ENCODE assay signal across 18 mouse cellular contexts in genomic region chr4:132350123-132350740, GRCm38 (mm10). TPM values are rescaled to one million over a fixed set of nuclear protein-coding genes. Genes with fewer than 3 reads are reported as not detected.
DNase-seq lines count a peak whose midpoint lies in the region; ATAC-seq and TF ChIP-seq lines count a peak whose summit lies in the region.
"Had no signal": no experiment of that assay in that cellular context is flagged by ENCODE, and none has a peak within 500 bp of the region (broad histone marks: within the 10 kb centered on the region; RNA-seq: fewer than 3 reads in every experiment).

No protein-coding gene starts in this region.

- no peak for TF ChIP-seq RAD21 in MEL (IDR thresholded peaks at IDR 0.05; ENCODE audit: low read depth, low read length)

- H3K27me3 ChIP-seq in lung, embryonic 14.5 days (ENCODE audit: insufficient read depth, low read length), result no peaks in the 10 kb centered on the region
- H3K27me3 ChIP-seq in MEL (ENCODE audit: control insufficient read depth in 1 of 2, insufficient read depth in 2 of 2, low read length in 2 of 2), result no peaks in the 10 kb centered on the region
- H3K27me3 ChIP-seq in liver, embryonic 14.5 days (ENCODE audit: control insufficient read depth, insufficient read depth, low read length), result no peaks in the 10 kb centered on the region

- no peak overlapping the region for H3K9ac ChIP-seq in lung, embryonic 14.5 days
- peak overlapping the region; percentile 97 for H3K9ac ChIP-seq in MEL (ENCODE audit: control insufficient read depth, low read depth, low read length, poor library complexity, severe bottlenecking)
- H3K9ac ChIP-seq in liver, embryonic 14.5 days (replicated peaks), result no peak overlapping the region

- 46% methylated on average over 2 of the region's 2 CpGs for WGBS in lung, embryonic 14.5 days
- 17% methylated on average over 2 of the region's 2 CpGs for WGBS in liver, embryonic 14.5 days (ENCODE audit: insufficient replicate concordance)

- peaks cover 5% of the 10 kb centered on the region; the same call in 1 of the 2 replicates for H3K4me1 ChIP-seq in lung, embryonic 14.5 days (ENCODE audit: insufficient read depth)
- peaks cover 0 to 9% of the 10 kb centered on the region in 2 experiments; a peak in 2 of 4 replicates for H3K4me1 ChIP-seq in MEL (ENCODE audit: control insufficient read depth in 1 of 2, insufficient read depth in 2 of 2, low read length in 2 of 2)
- peaks cover 4 to 18% of the 10 kb centered on the region in 2 experiments for H3K4me1 ChIP-seq in liver, embryonic 14.5 days (replicated peaks; ENCODE audit: control insufficient read depth in 2 of 2, insufficient read depth in 2 of 2, low read length in 1 of 2)

- intact Hi-C loops in left cerebral cortex, postnatal 36 days (cut with DNase I), result loop anchor here (5.0 kb wide), 1 partner anchor 62 kb away; no protein-coding TSS in a partner anchor

- peaks cover 18% of the 10 kb centered on the region for H3K36me3 ChIP-seq in lung, embryonic 14.5 days (ENCODE audit: insufficient read depth)
- peaks cover 3 to 9% of the 10 kb centered on the region in 2 experiments; a peak in 3 of 4 replicates for H3K36me3 ChIP-seq in MEL (ENCODE audit: control insufficient read depth in 1 of 2, insufficient read depth in 2 of 2, low read length in 2 of 2)
- peaks cover 14% of the 10 kb centered on the region for H3K36me3 ChIP-seq in liver, embryonic 14.5 days (replicated peaks; ENCODE audit: control insufficient read depth, insufficient read depth, low read depth)

- no peak overlapping the region for H3K27ac ChIP-seq in lung, embryonic 14.5 days (ENCODE audit: low read depth)
- peak overlapping the region; percentile 90 for H3K27ac ChIP-seq in MEL (ENCODE audit: control insufficient read depth, low read depth, low read length)
- H3K27ac ChIP-seq in liver, embryonic 14.5 days, result peak overlapping the region; percentile 93

- no peak overlapping the region for H3K4me3 ChIP-seq in lung, embryonic 14.5 days (ENCODE audit: low read depth, low read length)
- no peak overlapping the region for H3K4me3 ChIP-seq in MEL (ENCODE audit: control insufficient read depth in 1 of 2, insufficient read depth in 1 of 2, low read depth in 2 of 2, low read length in 2 of 2)
- H3K4me3 ChIP-seq in liver, embryonic 14.5 days (ENCODE audit: insufficient read depth in 1 of 2, low read depth in 2 of 2, low read length in 2 of 2), result no peak overlapping the region

- H3K4me2 ChIP-seq in lung, embryonic 14.5 days, result no peak overlapping the region
- no peak overlapping the region for H3K4me2 ChIP-seq in liver, embryonic 14.5 days (ENCODE audit: low read depth)

- DNase-seq in embryo, embryonic 9.5 days (ENCODE audit: extremely low spot score), result peak; percentile 49
- no peak for DNase-seq in embryo, embryonic 10.5 days (ENCODE audit: low spot score)
- peak; percentile 26 for DNase-seq in lung, embryonic 14.5 days
- DNase-seq in lung, postnatal 25 days (ENCODE audit: low spot score), result no peak
- peak; percentile 84 for DNase-seq in MEL (ENCODE audit: low read depth, low spot score)
- DNase-seq in liver, embryonic 14.5 days (ENCODE audit: low read depth in 3 of 3, low spot score in 3 of 3), result no peak
- DNase-seq in left cerebral cortex, postnatal 36 days (ENCODE audit: low spot score in 2 of 2), result no peak
- DNase-seq: adrenal gland, postnatal 14 days; B cell, adult 2 months; cerebellum, adult 8-10 months; kidney, adult 9 months; lung, postnatal 4 days; midbrain, embryonic 14.5 days; thymus, adult 2 months had no signal

- TF ChIP-seq EP300 in MEL (IDR thresholded peaks at IDR 0.05; ENCODE audit: low read depth in 1 of 2, low read length in 2 of 2), result no peak
- TF ChIP-seq EP300 in liver, embryonic 14.5 days (IDR thresholded peaks at IDR 0.05; ENCODE audit: low read depth), result no peak; the same call in 1 of the 2 replicates

- ATAC-seq in lung, embryonic 14.5 days (ENCODE audit: insufficient read depth), result no peak
- ATAC-seq in liver, embryonic 14.5 days (ENCODE audit: insufficient read depth), result 0 out of 2 replicates have a peak, but pooled peaks have one; percentile 0
- no peak for ATAC-seq in megakaryocyte progenitor cell, adult 5-6 weeks (replicated peaks; ENCODE audit: poor library complexity)

- TF ChIP-seq CTCF in lung, embryonic 14.5 days (IDR thresholded peaks at IDR 0.05; ENCODE audit: low read depth), result no peak
- TF ChIP-seq CTCF in MEL (IDR thresholded peaks at IDR 0.05 in 2 of 3, conservative IDR thresholded peaks at IDR 0.05 in 1 of 3; ENCODE audit: control insufficient read depth in 1 of 3, insufficient read depth in 1 of 3, low read depth in 2 of 3, low read length in 3 of 3, poor library complexity in 1 of 3, severe bottlenecking in 1 of 3), result no peak
- TF ChIP-seq CTCF in liver, embryonic 14.5 days (IDR thresholded peaks at IDR 0.05; ENCODE audit: low read depth), result no peak

- peak in 1 of 2 experiments; percentile 76; a peak in 3 of 4 replicates for TF ChIP-seq POLR2A in MEL (IDR thresholded peaks at IDR 0.05; ENCODE audit: control insufficient read depth in 1 of 2, insufficient read depth in 1 of 2, low read depth in 1 of 2, low read length in 2 of 2, poor library complexity in 1 of 2)

- H3K79me2 ChIP-seq in MEL (ENCODE audit: control insufficient read depth, insufficient read depth, low read length, poor library complexity), result peaks cover 30% of the 10 kb centered on the region

- no peaks in the 10 kb centered on the region for H3K9me3 ChIP-seq in lung, embryonic 14.5 days (ENCODE audit: low read depth, low read length)
- no peaks in the 10 kb centered on the region for H3K9me3 ChIP-seq in MEL (replicated peaks; ENCODE audit: insufficient read depth, low read length)
- no peaks in the 10 kb centered on the region for H3K9me3 ChIP-seq in liver, embryonic 14.5 days (ENCODE audit: control insufficient read depth, low read length)
- H3K9me3 ChIP-seq: G1E had no signal

TF ChIP-seq in MEL, 35 proteins besides CTCF, POLR2A, EP300 and RAD21 (continues in another document):
- no peak for TF ChIP-seq MYC (IDR thresholded peaks at IDR 0.05; ENCODE audit: low read depth, low read length)
- TF ChIP-seq SIN3A (IDR thresholded peaks at IDR 0.05; ENCODE audit: low read length), result no peak
- no peak for TF ChIP-seq USF2 (IDR thresholded peaks at IDR 0.05; ENCODE audit: borderline replicate concordance in 1 of 2, insufficient read depth in 1 of 2, low read depth in 1 of 2, low read length in 2 of 2)
- no peak for TF ChIP-seq NELFE (IDR thresholded peaks at IDR 0.05; ENCODE audit: low read depth, low read length)
- TF ChIP-seq UBTF (IDR thresholded peaks at IDR 0.05; ENCODE audit: borderline replicate concordance, insufficient read depth, low read depth, low read length), result no peak
- TF ChIP-seq GABPA (IDR thresholded peaks at IDR 0.05; ENCODE audit: low read depth, low read length), result no peak
- TF ChIP-seq RCOR1 (IDR thresholded peaks at IDR 0.05; ENCODE audit: low read depth, low read length), result no peak
- TF ChIP-seq KAT2A (conservative IDR thresholded peaks at IDR 0.05; ENCODE audit: low read depth, low read length), result no peak
- TF ChIP-seq MEF2A (IDR thresholded peaks at IDR 0.05; ENCODE audit: extremely low read depth, insufficient replicate concordance, low read depth, low read length, poor library complexity, severe bottlenecking), result no peak
- TF ChIP-seq GATA1 (IDR thresholded peaks at IDR 0.05; ENCODE audit: low read depth, low read length), result no peak
- no peak for TF ChIP-seq NRF1 (IDR thresholded peaks at IDR 0.05; ENCODE audit: insufficient read depth, low read depth, low read length, poor library complexity, severe bottlenecking)
- no peak for TF ChIP-seq TBP (IDR thresholded peaks at IDR 0.05; ENCODE audit: low read depth, low read length)
- TF ChIP-seq ELF1 (IDR thresholded peaks at IDR 0.05; ENCODE audit: low read depth, low read length), result no peak
- TF ChIP-seq MXI1 (IDR thresholded peaks at IDR 0.05; ENCODE audit: low read depth, low read length), result no peak
- no peak for TF ChIP-seq ZC3H11A (IDR thresholded peaks at IDR 0.05; ENCODE audit: low read depth, low read length)
- TF ChIP-seq MAX (IDR thresholded peaks at IDR 0.05; ENCODE audit: low read length), result no peak

RNA-seq across cellular contexts. Expression of gene Rcc1, which starts 3.2 kb away (rescaled TPM):
- polyA plus RNA-seq in lung, embryonic 14.5 days (2014; fragmentation: Nextera tagmentation; extraction: Ambion mirVana), result 67.5 and 77.0 TPM in 2 replicates
- 137 and 147 TPM in 2 replicates for total RNA-seq in MEL (2012; rRNA removed)
- polyA plus RNA-seq in MEL (2012; ENCODE audit: insufficient read depth in 1 of 2, insufficient read length in 2 of 2, low read depth in 1 of 2, low replicate concordance in 2 of 2, missing spikeins in 1 of 2), result 100 to 1,000 TPM in 1 of 2 experiments, 10 to 100 TPM in 1; 83.6 to 186 TPM
- polyA plus RNA-seq in liver, embryonic 14.5 days (2012; rRNA removed), result 21.5 and 22.2 TPM in 2 replicates
- 27.2 and 32.0 TPM in 2 replicates for polyA plus RNA-seq in liver, embryonic 14.5 days (2014; fragmentation: Nextera tagmentation; extraction: Ambion mirVana)
- total RNA-seq in megakaryocyte progenitor cell, adult 5-6 weeks (2015), result 24.2 and 26.8 TPM in 2 replicates
- total RNA-seq in megakaryocyte progenitor cell, adult 5-6 weeks (2017), result 44.1 and 46.9 TPM in 2 replicates
- total RNA-seq in left cerebral cortex, postnatal 36 days (2021), result 10 to 100 TPM in 1 of 2 experiments, 1 to 10 TPM in 1; 9.7 to 12.3 TPM

RNA-seq across cellular contexts. Expression of gene Trnau1ap, which starts 20.9 kb away (rescaled TPM):
- 69.9 and 71.8 TPM in 2 replicates for polyA plus RNA-seq in lung, embryonic 14.5 days (2014; fragmentation: Nextera tagmentation; extraction: Ambion mirVana)
- 110 and 117 TPM in 2 replicates for total RNA-seq in MEL (2012; rRNA removed)
- polyA plus RNA-seq in MEL (2012; ENCODE audit: insufficient read depth in 1 of 2, insufficient read length in 2 of 2, low read depth in 1 of 2, low replicate concordance in 2 of 2, missing spikeins in 1 of 2), result 100 to 1,000 TPM in 1 of 2 experiments, not detected in 1; 102 TPM
- polyA plus RNA-seq in liver, embryonic 14.5 days (2012; rRNA removed), result 7.0 and 8.8 TPM in 2 replicates
- 36.6 and 36.7 TPM in 2 replicates for polyA plus RNA-seq in liver, embryonic 14.5 days (2014; fragmentation: Nextera tagmentation; extraction: Ambion mirVana)
- 32.2 and 45.6 TPM in 2 replicates for total RNA-seq in megakaryocyte progenitor cell, adult 5-6 weeks (2015)
- 34.4 and 43.4 TPM in 2 replicates for total RNA-seq in megakaryocyte progenitor cell, adult 5-6 weeks (2017)
- 10 to 100 TPM; 21.5 to 24.8 TPM for total RNA-seq in left cerebral cortex, postnatal 36 days (2021)

RNA-seq across cellular contexts. Expression of gene Rab42, which starts 47.0 kb away (rescaled TPM):
- 1.2 and 1.9 TPM in 2 replicates for polyA plus RNA-seq in lung, embryonic 14.5 days (2014; fragmentation: Nextera tagmentation; extraction: Ambion mirVana)
- 0.52 and 0.85 TPM in 2 replicates for total RNA-seq in MEL (2012; rRNA removed)
- polyA plus RNA-seq in MEL (2012; ENCODE audit: insufficient read depth in 1 of 2, insufficient read length in 2 of 2, low read depth in 1 of 2, low replicate concordance in 2 of 2, missing spikeins in 1 of 2), result under 1 TPM in 1 of 2 experiments, not detected in 1; 0.40 TPM
- 0.33 and 0.47 TPM in 2 replicates for polyA plus RNA-seq in liver, embryonic 14.5 days (2012; rRNA removed)
- polyA plus RNA-seq in liver, embryonic 14.5 days (2014; fragmentation: Nextera tagmentation; extraction: Ambion mirVana), result 0.25 and 0.27 TPM in 2 replicates
- not detected in 2 replicates for total RNA-seq in megakaryocyte progenitor cell, adult 5-6 weeks (2015)
- total RNA-seq in megakaryocyte progenitor cell, adult 5-6 weeks (2017), result 1.0 and 1.3 TPM in 2 replicates
- 1 to 10 TPM; 1.5 to 2.8 TPM for total RNA-seq in left cerebral cortex, postnatal 36 days (2021)
- total RNA-seq: G1E; liver, adult 2 months; neutrophil, adult 5-6 weeks had no signal
- polyA plus RNA-seq: liver, adult 2 months had no signal

Comparison
In these comparisons a context has a peak if more than half of its experiments do, and no peak if none do; other contexts are left out.
1. DNase-seq: peak in embryo, embryonic 9.5 days (single experiment), lung, embryonic 14.5 days (single experiment) and MEL (single experiment); none in embryo, embryonic 10.5 days (single experiment), lung, postnatal 25 days (single experiment), liver, embryonic 14.5 days (0 of 3) and left cerebral cortex, postnatal 36 days (0 of 2).